Mouse (Mus musculus) heart, embryonic 14.5 days (tissue): ENCODE measurements around the gene Plg. TPM values are rescaled to one million over a fixed set of nuclear protein-coding genes. Genes with fewer than 3 reads are reported as not detected.

ENCODE experiments used
- ATAC-seq: fragments of 200-750 bp; cut with Nextera tagmentation; 2 replicates; pipeline ENCODE4 v1.8.0; 2017; ENCODE audit warnings: low read depth, moderate TSS enrichment; ENCODE audit not compliant: insufficient number of reproducible peaks, insufficient read depth, low FRiP score
- H3K27ac ChIP-seq, 2 experiments: fragments of 200-500 bp in 1 of 2; fragments of 300-500 bp in 1 of 2; sonication (generic) in 1 of 2; replicated peaks in 1 of 2; 2 replicates each; pipeline ENCODE4 v1.5.1; 2012 to 2014; ENCODE audit warnings: low read depth in 2 of 2, low read length in 2 of 2, control low read depth in 1 of 2, mild to moderate bottlenecking in 1 of 2, mixed read lengths in 1 of 2; ENCODE audit not compliant: control insufficient read depth in 1 of 2, insufficient read depth in 1 of 2
- H3K27me3 ChIP-seq: fragments of 300-500 bp; sonication (generic); 2 replicates; pipeline ENCODE4 v1.6.1; 2014; ENCODE audit warnings: mild to moderate bottlenecking, low read length, control low read depth; ENCODE audit not compliant: control insufficient read depth, insufficient read depth
- H3K36me3 ChIP-seq: fragments of 300-500 bp; sonication (generic); 2 replicates; pipeline ENCODE4 v1.6.1; 2014; ENCODE audit warnings: mild to moderate bottlenecking, control low read depth, low read length, mixed read lengths; ENCODE audit not compliant: control insufficient read depth, insufficient read depth
- H3K4me1 ChIP-seq, 2 experiments: fragments of 200-500 bp in 1 of 2; fragments of 300-500 bp in 1 of 2; sonication (generic) in 1 of 2; 2 replicates each; pipeline ENCODE4 v1.6.1; 2012 to 2014; ENCODE audit warnings: low read length in 2 of 2, control low read depth in 1 of 2, mixed read lengths in 1 of 2; ENCODE audit not compliant: control insufficient read depth in 2 of 2, insufficient read depth in 2 of 2
- H3K4me2 ChIP-seq: fragments of 300-500 bp; sonication (generic); 2 replicates; pipeline ENCODE4 v1.6.1; 2014; ENCODE audit warnings: mild to moderate bottlenecking, low read length
- H3K4me3 ChIP-seq, 2 experiments: fragments of 200-500 bp in 1 of 2; fragments of 300-500 bp in 1 of 2; sonication (generic) in 1 of 2; 2 replicates each; pipeline ENCODE4 v1.5.1; 2012 to 2014; ENCODE audit warnings: low read length in 2 of 2, mild to moderate bottlenecking in 2 of 2, control low read depth in 1 of 2, low read depth in 1 of 2, moderate library complexity in 1 of 2; ENCODE audit not compliant: control insufficient read depth in 1 of 2, insufficient read depth in 1 of 2
- H3K9ac ChIP-seq: fragments of 300-500 bp; sonication (generic); 2 replicates; pipeline ENCODE4 v1.6.1; 2014; ENCODE audit warnings: mild to moderate bottlenecking, low read length
- H3K9me3 ChIP-seq: fragments of 300-500 bp; sonication (generic); 2 replicates; pipeline ENCODE4 v1.6.1; 2016; ENCODE audit warnings: low read length, control low read depth; ENCODE audit not compliant: control insufficient read depth
- WGBS: fragments of 180-500 bp; shearing (Covaris S2); extraction: QIAGEN DNeasy Blood & Tissue Kit; methylation state at CpG from one replicate; pipeline ENCODE4 v1.1.7; 2014; 5-methylcytosine and 5-hydroxymethylcytosine counted together
- polyA plus RNA-seq: library from polyadenylated mRNA; unstranded; fragments of >200 nt; fragmentation: Nextera tagmentation; extraction: Ambion mirVana; gene quantifications from 2 replicates; pipeline ENCODE4 v1.2.1, GENCODE M21; 2014

The Plg gene
- polyA plus RNA-seq, 1 experiment from 2014 or later = not detected

- 50% methylated on average over 15 of the region's 15 CpGs for WGBS
Measured at GRCm38 (mm10) chr17:12415031-12415735, 36.8 kb downstream of the Plg start.

GRCm38 (mm10) chr17:12415741-12416140 is 37.3 kb downstream of the Plg start:
- H3K27ac ChIP-seq = no peak overlapping the region
- peaks cover 9 to 14% of the 10 kb centered on the region in 2 experiments for H3K4me1 ChIP-seq
- H3K36me3 ChIP-seq = no peaks in the 10 kb centered on the region
- H3K4me3 ChIP-seq = no peak overlapping the region
- no peak overlapping the region for H3K9ac ChIP-seq
- no peaks in the 10 kb centered on the region for H3K9me3 ChIP-seq
- ATAC-seq = no peak
- H3K4me2 ChIP-seq = no peak overlapping the region
- 52% methylated on average over 5 of the region's 5 CpGs for WGBS
- H3K27me3 ChIP-seq = no peaks in the 10 kb centered on the region

More at GRCm38 (mm10) chr17:12415031-12415735, 36.8 kb downstream of the Plg start:
- H3K4me1 ChIP-seq = peaks cover 8 to 13% of the 10 kb centered on the region in 2 experiments; a peak in 3 of 4 replicates
- no peak overlapping the region for H3K27ac ChIP-seq
- H3K9ac ChIP-seq = no peak overlapping the region
- no peaks in the 10 kb centered on the region for H3K9me3 ChIP-seq
- ATAC-seq = no peak
- H3K36me3 ChIP-seq = no peaks in the 10 kb centered on the region
- H3K4me2 ChIP-seq = no peak overlapping the region
- H3K27me3 ChIP-seq = no peaks in the 10 kb centered on the region
- no peak overlapping the region for H3K4me3 ChIP-seq

- Histone ChIP-seq H3K9ac (no peak overlapping the region), H3K27ac (no peak overlapping the region), H3K4me3 (no peak overlapping the region), H3K36me3 (no peaks in the 10 kb centered on the region), H3K27me3 (no peaks in the 10 kb centered on the region), H3K4me2 (no peak overlapping the region), H3K4me1 (peaks cover 11 to 18% of the 10 kb centered on the region in 2 experiments), H3K9me3 (no peaks in the 10 kb centered on the region)
- WGBS = 42% methylated on average over 6 of the region's 6 CpGs
- no peak; the same call in 1 of the 2 replicates for ATAC-seq
Measured at GRCm38 (mm10) chr17:12416250-12416895, 38.0 kb downstream of the Plg start.

- Histone ChIP-seq H3K27me3 (no peaks in the 10 kb centered on the region), H3K4me3 (no peak overlapping the region), H3K9me3 (no peaks in the 10 kb centered on the region), H3K27ac (no peak overlapping the region), H3K4me2 (no peak overlapping the region), H3K4me1 (peaks cover 11 to 17% of the 10 kb centered on the region in 2 experiments), H3K9ac (no peak overlapping the region), H3K36me3 (no peaks in the 10 kb centered on the region)
- WGBS = 62% methylated on average over 19 of the region's 19 CpGs
- ATAC-seq = no peak
Measured at GRCm38 (mm10) chr17:12419491-12420079, 41.2 kb downstream of the Plg start.

- Histone ChIP-seq H3K36me3 (no peaks in the 10 kb centered on the region), H3K27me3 (no peaks in the 10 kb centered on the region), H3K4me2 (no peak overlapping the region), H3K27ac (no peak overlapping the region), H3K4me3 (no peak overlapping the region), H3K4me1 (peaks cover 9 to 11% of the 10 kb centered on the region in 2 experiments), H3K9me3 (no peaks in the 10 kb centered on the region), H3K9ac (no peak overlapping the region)
- 52% methylated on average over 16 of the region's 16 CpGs for whole genome bisulfite sequencing
- ATAC-seq = no peak
Measured at GRCm38 (mm10) chr17:12420886-12421574, 42.6 kb downstream of the Plg start.

GRCm38 (mm10) chr17:12422143-12422542 is 43.7 kb downstream of the Plg start:
- no peak for ATAC-seq
- no peaks in the 10 kb centered on the region for H3K9me3 ChIP-seq

GRCm38 (mm10) chr17:12427156-12427555 is 48.7 kb downstream of the Plg start:
- H3K4me2 ChIP-seq = no peak overlapping the region
- H3K27me3 ChIP-seq = no peaks in the 10 kb centered on the region
- H3K4me3 ChIP-seq = no peak overlapping the region
- WGBS = 3% methylated on average over 3 of the region's 3 CpGs
- H3K9me3 ChIP-seq = no peaks in the 10 kb centered on the region
- no peak overlapping the region for H3K9ac ChIP-seq
- no peak for ATAC-seq
- H3K36me3 ChIP-seq = no peaks in the 10 kb centered on the region
- H3K27ac ChIP-seq = no peak overlapping the region
- H3K4me1 ChIP-seq = peaks cover 8 to 16% of the 10 kb centered on the region in 2 experiments; a peak in 3 of 4 replicates

More at GRCm38 (mm10) chr17:12422143-12422542, 43.7 kb downstream of the Plg start:
- Histone ChIP-seq H3K9ac (no peak overlapping the region), H3K4me1 (peaks cover 12 to 14% of the 10 kb centered on the region in 2 experiments), H3K4me3 (no peak overlapping the region), H3K27ac (no peak overlapping the region), H3K27me3 (no peaks in the 10 kb centered on the region), H3K4me2 (no peak overlapping the region), H3K36me3 (no peaks in the 10 kb centered on the region)
- WGBS = 78% methylated on average over 1 of the region's 1 CpGs
